Mouse (Mus musculus) lung, adult 10 weeks (tissue): ENCODE data around the gene Fam83f. TPM values are rescaled to one million over a fixed set of nuclear protein-coding genes. Genes with fewer than 3 reads are reported as not detected.

Source experiments
- polyA plus RNA-seq: library from polyadenylated mRNA; stranded (reverse); fragments of 350-450 nt; fragmentation: Illumina TruSeq; extraction: RNeasy Lipid Tissue Mini Kit (QIAGEN cat#74804); gene quantifications from one replicate; pipeline ENCODE4 v1.2.3, GENCODE M21; 2014; ENCODE audit warnings: low read depth, low replicate concordance; ENCODE audit not compliant: insufficient read depth

Fam83f gene
- 0.53 TPM for polyA plus RNA-seq

GRCm38 (mm10) chr15:80671295-80672252, at the start of gene Fam83f:
Fam83f (plus strand) TSS chr15:80671847.

DNA sequence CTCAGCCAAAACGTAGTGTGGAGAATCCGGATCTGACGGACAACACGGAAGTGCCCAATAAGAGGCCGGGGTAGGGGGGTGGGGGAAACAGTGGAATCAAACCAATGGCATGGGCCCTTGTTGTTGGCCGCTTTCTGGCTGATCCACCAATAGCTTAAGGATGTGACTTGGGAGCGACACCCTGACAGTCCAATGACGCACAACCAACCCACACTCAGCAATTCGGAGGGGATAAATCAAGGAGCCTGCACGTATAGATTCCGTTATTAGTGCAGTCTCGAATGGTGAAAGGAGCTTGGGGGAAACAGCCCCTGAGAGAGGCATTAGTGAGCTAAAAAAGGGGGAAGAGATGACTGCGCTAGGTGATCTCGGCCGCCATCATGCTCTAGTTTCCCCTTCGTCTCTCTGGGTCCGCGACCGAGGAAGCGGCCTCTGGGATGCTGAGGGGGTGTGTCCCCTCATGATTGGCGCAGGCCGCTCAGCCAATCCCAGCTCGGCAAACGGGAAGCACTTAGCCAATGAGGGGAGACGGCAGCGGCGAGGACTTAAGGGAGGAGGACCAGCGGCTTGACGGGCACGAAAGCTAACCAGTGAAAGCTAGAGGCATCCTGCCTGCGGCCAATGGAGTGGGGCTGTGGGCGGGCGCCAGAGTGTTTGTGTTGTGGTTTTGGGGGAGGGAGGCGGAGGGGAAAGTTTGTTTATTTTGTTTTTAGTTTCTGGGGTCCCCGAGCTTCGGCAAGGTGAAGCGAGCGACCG, 39.1 kb downstream of the Fam83f start, which contains the start of gene Tnrc6b:
Gene Tnrc6b, plus strand, starts transcription at position 706 of the 756 bp plus-strand sequence.

Other genes starting within 250 kb of the Fam83f start
- not detected for gene Enthd1, start 106.7 kb upstream of the Fam83f start, polyA plus RNA-seq
- gene Grap2, start 99.3 kb upstream of the Fam83f start, polyA plus RNA-seq, result 3.7 TPM
- gene Tnrc6b, start 39.5 kb downstream of the Fam83f start, polyA plus RNA-seq, result 2.0 TPM